Mouse (Mus musculus): ENCODE measurements around the gene Ang2.

Gene Ang2

DNA sequence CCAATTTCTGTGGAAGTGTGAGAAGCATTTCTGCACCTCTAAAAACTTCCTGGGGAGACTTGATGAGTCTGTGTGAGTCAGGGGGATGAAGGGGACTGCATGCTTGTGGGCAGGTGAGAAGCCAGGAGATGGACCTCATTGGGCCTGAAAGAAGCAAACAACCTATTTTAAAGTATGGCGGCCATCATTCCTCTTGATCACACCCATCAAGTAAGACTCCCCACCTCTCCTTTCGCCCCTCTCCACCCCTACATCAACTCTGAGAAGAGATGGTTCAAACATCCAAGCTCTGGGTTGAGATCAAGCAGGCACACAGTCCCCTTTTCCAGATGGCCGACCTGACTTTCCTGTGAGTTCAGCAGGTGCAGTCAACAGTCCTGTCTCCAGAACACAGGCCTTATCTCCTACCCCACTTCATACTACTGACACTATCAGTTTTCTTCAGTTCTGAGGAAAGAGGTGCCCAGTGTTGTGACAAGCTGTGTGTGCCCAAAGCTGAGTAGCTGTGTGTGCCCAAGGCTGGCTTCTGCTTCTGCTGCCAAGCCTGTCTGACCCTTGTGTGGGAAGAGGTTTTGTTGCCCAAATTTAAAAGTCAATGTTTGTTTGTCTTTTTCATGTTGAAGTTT lies 48.6 kb downstream of the Ang2 start:
- no peak for DNase-seq (ENCODE audit: low read depth, low spot score)

GRCm38 (mm10) chr14:51149164-51149563 lies 49.8 kb downstream of the Ang2 start:
- no peak for DNase-seq (ENCODE audit: low read depth, low spot score)

GRCm38 (mm10) chr14:51148006-51148405 lies 50.9 kb downstream of the Ang2 start:
- DNase-seq (ENCODE audit: low read depth, low spot score), result no peak

DNA sequence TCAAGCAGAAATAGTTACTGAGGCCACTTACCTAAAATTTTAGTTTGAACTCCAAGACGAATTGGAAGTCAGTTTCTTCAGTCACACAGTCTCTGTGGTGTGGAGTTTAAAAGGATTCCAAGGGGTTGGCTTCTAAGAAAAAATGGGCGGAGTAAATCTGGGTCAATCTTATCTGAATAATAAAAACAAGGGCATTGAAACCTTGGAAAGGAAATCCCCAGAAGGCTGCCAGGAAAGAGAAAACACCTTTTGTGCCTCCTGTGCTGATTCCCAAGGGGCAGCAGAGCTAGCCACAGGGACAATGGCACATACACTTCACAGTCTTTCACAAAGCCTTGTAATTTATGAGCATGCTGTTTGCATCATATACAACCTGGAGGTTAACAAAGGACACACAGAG lies 52.3 kb downstream of the Ang2 start, which contains the start of gene Rnase1:
Gene Rnase1 (minus strand): TSS at position 101 of the 400 bp plus-strand sequence.
- DNase-seq (ENCODE audit: low read depth, low spot score), result no peak

GRCm38 (mm10) chr14:51145521-51145920 lies 53.4 kb downstream of the Ang2 start:
- no peak for DNase-seq (ENCODE audit: low read depth, low spot score)

Measured in A20 (cell line).